Mouse (Mus musculus) ES-E14 (cell line): ENCODE results near the gene Mtss1l. TPM values are rescaled to one million over a fixed set of nuclear protein-coding genes. Genes with fewer than 3 reads are reported as not detected.

Experiments used
- DNase-seq: peaks from one replicate; pipeline ENCODE4 v3.0.0-alpha.2; 2013; ENCODE audit warnings: low read depth, low spot score
- H3K27ac ChIP-seq: 2 replicates; pipeline ENCODE4 v1.5.1; 2012; ENCODE audit warnings: low read depth, mild to moderate bottlenecking, low read length, moderate library complexity, mixed read lengths; ENCODE audit not compliant: poor library complexity, insufficient read depth, severe bottlenecking
- H3K36me3 ChIP-seq: 2 replicates; pipeline ENCODE4 v1.6.1; 2012; ENCODE audit warnings: mild to moderate bottlenecking, low read length, moderate library complexity, mixed read lengths; ENCODE audit not compliant: control insufficient read depth, poor library complexity, insufficient read depth, severe bottlenecking
- H3K4me1 ChIP-seq, 2 experiments: fragments of 150-350 bp in 1 of 2; sonication (generic) in 1 of 2; 2 replicates each; pipeline ENCODE4 v1.6.1; 2012; ENCODE audit warnings: low read length in 2 of 2, mild to moderate bottlenecking in 1 of 2, mixed read lengths in 1 of 2; ENCODE audit not compliant: control insufficient read depth in 2 of 2, insufficient read depth in 2 of 2, poor library complexity in 1 of 2
- H3K4me3 ChIP-seq, 2 experiments: fragments of 150-350 bp in 1 of 2; sonication (generic) in 1 of 2; 2 replicates each; pipeline ENCODE4 v1.5.1; 2012; ENCODE audit warnings: low read length in 2 of 2, low read depth in 1 of 2, mild to moderate bottlenecking in 1 of 2, mixed read lengths in 1 of 2; ENCODE audit not compliant: insufficient read depth in 1 of 2, poor library complexity in 1 of 2, severe bottlenecking in 1 of 2
- H3K9ac ChIP-seq: 2 replicates; pipeline ENCODE4 v1.6.1; 2012; ENCODE audit warnings: low read depth, mild to moderate bottlenecking, low read length, mixed read lengths; ENCODE audit not compliant: poor library complexity, insufficient read depth, severe bottlenecking
- H3K9me3 ChIP-seq: fragments of 150-350 bp; sonication (generic); 2 replicates; pipeline ENCODE4 v1.6.1; 2012; ENCODE audit warnings: low read depth, mild to moderate bottlenecking, low read length; ENCODE audit not compliant: control insufficient read depth, insufficient read depth
- CHD2 ChIP-seq: IDR thresholded peaks from 2 replicates; pipeline ENCODE4 v1.6.1; 2014; ENCODE audit warnings: mild to moderate bottlenecking, low read depth, low read length, inconsistent platforms
- HCFC1 ChIP-seq: IDR thresholded peaks from 2 replicates; pipeline ENCODE4 v1.6.1; 2012; ENCODE audit warnings: low read length, inconsistent platforms, borderline replicate concordance; ENCODE audit not compliant: insufficient read depth
- MAFK ChIP-seq: IDR thresholded peaks from 2 replicates; pipeline ENCODE4 v1.6.1; 2014; ENCODE audit warnings: mild to moderate bottlenecking, low read depth, low read length, inconsistent platforms; ENCODE audit not compliant: insufficient read depth
- ZC3H11A ChIP-seq: IDR thresholded peaks from 2 replicates; pipeline ENCODE4 v1.6.1; 2012; ENCODE audit warnings: low read depth, mild to moderate bottlenecking, inconsistent platforms, low read length, borderline replicate concordance
- ZNF384 ChIP-seq: IDR thresholded peaks from 2 replicates; pipeline ENCODE4 v1.6.1; 2012; ENCODE audit warnings: low read depth, low read length, inconsistent platforms
- in situ Hi-C, 2 experiments: fragments of 600-800 bp; cut with MboI; formaldehyde crosslinking; loops; one replicate each; pipeline ENCODE4 v1.15.1; 2025; ENCODE audit warnings: low sequenced_read_pairs in 2 of 2, inconsistent platforms in 1 of 2; ENCODE audit not compliant: unreplicated experiment in 2 of 2
- total RNA-seq: library from RNA; depleted of rRNA; stranded (reverse); fragments of 300-350 nt; gene quantifications from 2 replicates; pipeline ENCODE4 v1.2.3, GENCODE M21; 2012

Gene Mtss1l
- total RNA-seq, 1 experiment: 3.6 TPM

- in situ Hi-C loops: no loop called here
- no peaks in the 10 kb centered on the region for H3K36me3 ChIP-seq
- H3K4me3 ChIP-seq: peak overlapping the region; percentile 3 to 23
- no peak for DNase-seq
- H3K27ac ChIP-seq: peak overlapping the region; percentile 51
- H3K4me1 ChIP-seq: peaks cover 4 to 49% of the 10 kb centered on the region in 2 experiments; a peak in 3 of 4 replicates
- no peak for TF ChIP-seq ZC3H11A
- TF ChIP-seq HCFC1: no peak
- TF ChIP-seq CHD2: no peak
- no peak for TF ChIP-seq ZNF384
- TF ChIP-seq MAFK: no peak
- H3K9ac ChIP-seq: no peak overlapping the region; the same call in 1 of the 2 replicates
- no peaks in the 10 kb centered on the region for H3K9me3 ChIP-seq
Observed at GRCm38 (mm10) chr8:110755511-110756170, 34.4 kb downstream of the Mtss1l start.

- in situ Hi-C loops: no loop called here
- Histone ChIP-seq H3K36me3 (no peaks in the 10 kb centered on the region), H3K4me1 (peaks cover 4 to 54% of the 10 kb centered on the region in 2 experiments; a peak in 3 of 4 replicates), H3K4me3 (no peak overlapping the region), H3K9me3 (no peaks in the 10 kb centered on the region), H3K27ac (peak overlapping the region; percentile 51), H3K9ac (peak overlapping the region; percentile 3; the same call in 1 of the 2 replicates)
- DNase-seq: no peak
- TF ChIP-seq ZNF384 (0 out of 2 replicates have a peak, but pooled peaks have one; percentile 18), ZC3H11A (no peak), MAFK (no peak), CHD2 (no peak), HCFC1 (no peak)
Observed at GRCm38 (mm10) chr8:110756196-110756595, 34.9 kb downstream of the Mtss1l start.

GRCm38 (mm10) chr8:110760280-110760940 is 39.1 kb downstream of the Mtss1l start:
- no peak for TF ChIP-seq ZNF384
- TF ChIP-seq HCFC1: no peak
- TF ChIP-seq ZC3H11A: no peak
- no peak for TF ChIP-seq CHD2
- in situ Hi-C loops: no loop called here

GRCm38 (mm10) chr8:110761185-110761584 is 39.9 kb downstream of the Mtss1l start:
- Histone ChIP-seq H3K4me3 (peak overlapping the region in 1 of 2 experiments; percentile 23; a peak in 1 of 4 replicates), H3K4me1 (peaks cover 3 to 34% of the 10 kb centered on the region in 2 experiments), H3K36me3 (no peaks in the 10 kb centered on the region), H3K9me3 (no peaks in the 10 kb centered on the region), H3K9ac (peak overlapping the region; percentile 51; the same call in 1 of the 2 replicates), H3K27ac (peak overlapping the region; percentile 69)
- no peak for TF ChIP-seq MAFK
- TF ChIP-seq HCFC1: no peak
- TF ChIP-seq CHD2: no peak
- TF ChIP-seq ZNF384: no peak
- TF ChIP-seq ZC3H11A: no peak
- in situ Hi-C loops: no loop called here
- no peak for DNase-seq

More at GRCm38 (mm10) chr8:110760280-110760940, 39.1 kb downstream of the Mtss1l start:
- H3K4me1 ChIP-seq: peaks cover 5 to 40% of the 10 kb centered on the region in 2 experiments
- H3K4me3 ChIP-seq: peak overlapping the region in 1 of 2 experiments; percentile 23; a peak in 1 of 4 replicates
- H3K27ac ChIP-seq: peak overlapping the region; percentile 69
- H3K9me3 ChIP-seq: no peaks in the 10 kb centered on the region
- H3K9ac ChIP-seq: peak overlapping the region; percentile 51; the same call in 1 of the 2 replicates
- DNase-seq: no peak
- no peaks in the 10 kb centered on the region for H3K36me3 ChIP-seq
